Mouse (Mus musculus): ENCODE data around the gene Serpinb2.

- TF ChIP-seq POLR2A (IDR thresholded peaks at IDR 0.05; ENCODE audit: control insufficient read depth, extremely low read depth, insufficient read depth, low read length, poor library complexity) (no peak), CTCF (IDR thresholded peaks at IDR 0.05; ENCODE audit: borderline replicate concordance, control insufficient read depth, extremely low read depth, insufficient read depth, low read length, poor library complexity) (no peak)
These were observed 14.4 kb upstream of the Serpinb2 start for GRCm38 (mm10) chr1:107496789-107497188.
